27 mouse cellular contexts compared by ENCODE assay signal in genomic region chr11:30781612-30782011, GRCm38 (mm10).
"Had no signal": no experiment of that assay in that cellular context is flagged by ENCODE, and none has a peak within 500 bp of the region (broad histone marks: within the 10 kb centered on the region; RNA-seq: fewer than 3 reads in every experiment).

No protein-coding gene starts in this region.

- DNase-seq: gastrocnemius, postnatal 14 days; heart, adult 2 months; heart, postnatal 14 days; heart, postnatal 4 days; kidney, adult 18-20 months; kidney, adult 8-10 months; kidney, postnatal 14 days; kidney, postnatal 36 days; layer of hippocampus, adult 9-11 months; layer of hippocampus, postnatal 36 days; left cerebral cortex, postnatal 4 days had no signal

- H3K36me3 ChIP-seq: heart, embryonic 15.5 days; hindbrain, embryonic 10.5 days; hindbrain, embryonic 12.5 days; intestine, embryonic 15.5 days; kidney, embryonic 15.5 days; limb, embryonic 13.5 days; limb, embryonic 15.5 days; liver, embryonic 12.5 days had no signal

- H3K27ac ChIP-seq: heart, adult 2 months; heart, embryonic 13.5 days; heart, embryonic 15.5 days; hindbrain, embryonic 10.5 days; hindbrain, embryonic 12.5 days; hindbrain, embryonic 14.5 days; intestine, embryonic 15.5 days; kidney, embryonic 15.5 days; kidney, postnatal 0 days; limb, embryonic 13.5 days; limb, embryonic 15.5 days; liver, embryonic 12.5 days; liver, embryonic 14.5 days had no signal

- H3K9me3 ChIP-seq: heart, embryonic 13.5 days; heart, embryonic 15.5 days; hindbrain, embryonic 12.5 days; intestine, embryonic 15.5 days; kidney, embryonic 15.5 days; limb, embryonic 13.5 days; limb, embryonic 15.5 days; liver, embryonic 12.5 days had no signal

- H3K4me3 ChIP-seq: heart, adult 2 months; heart, embryonic 13.5 days; heart, embryonic 15.5 days; hindbrain, embryonic 10.5 days; hindbrain, embryonic 12.5 days; intestine, embryonic 15.5 days; kidney, embryonic 15.5 days; limb, embryonic 13.5 days; limb, embryonic 15.5 days; liver, embryonic 12.5 days had no signal

- H3K27me3 ChIP-seq: heart, embryonic 13.5 days; heart, embryonic 15.5 days; hindbrain, embryonic 12.5 days; intestine, embryonic 15.5 days; kidney, embryonic 15.5 days; limb, embryonic 13.5 days; limb, embryonic 15.5 days; liver, embryonic 12.5 days had no signal

- H3K4me2 ChIP-seq: heart, embryonic 11.5 days; heart, embryonic 13.5 days; heart, embryonic 15.5 days; hindbrain, embryonic 12.5 days; hindbrain, embryonic 14.5 days; intestine, embryonic 15.5 days; kidney, embryonic 15.5 days; limb, embryonic 13.5 days; limb, embryonic 15.5 days; liver, embryonic 12.5 days had no signal

- ATAC-seq: hindbrain, embryonic 16.5 days; inflammation-experienced regulatory T-cells, adult 6 months; intestine, embryonic 15.5 days; intestine, postnatal 0 days; liver, embryonic 12.5 days had no signal

- H3K9ac ChIP-seq: heart, embryonic 13.5 days; heart, embryonic 15.5 days; hindbrain, embryonic 12.5 days; hindbrain, embryonic 14.5 days; intestine, embryonic 15.5 days; kidney, embryonic 15.5 days; limb, embryonic 13.5 days; limb, embryonic 15.5 days; liver, embryonic 12.5 days; liver, embryonic 14.5 days had no signal
